Mouse (Mus musculus): ENCODE measurements around the gene Icam4. TPM values are rescaled to one million over a fixed set of nuclear protein-coding genes. Genes with fewer than 3 reads are reported as not detected.

The Icam4 gene
- total RNA-seq, 1 experiment from 2014 or later = 7.9 TPM

- ATAC-seq (replicated peaks in 1 of 2; ENCODE audit: insufficient read depth in 1 of 2, low FRiP score in 2 of 2, low TSS enrichment in 1 of 2, low read depth in 1 of 2, poor library complexity in 2 of 2, severe bottlenecking in 2 of 2) = peak; percentile 29 to 42; a peak in 2 of 4 replicates
Measured at GRCm38 (mm10) chr9:21051578-21051977, 22.4 kb downstream of the Icam4 start.

GRCm38 (mm10) chr9:21062928-21063327, 33.8 kb downstream of the Icam4 start:
- no peak for ATAC-seq (replicated peaks in 1 of 2; ENCODE audit: insufficient read depth in 1 of 2, low FRiP score in 2 of 2, low TSS enrichment in 1 of 2, low read depth in 1 of 2, poor library complexity in 2 of 2, severe bottlenecking in 2 of 2)

DNA sequence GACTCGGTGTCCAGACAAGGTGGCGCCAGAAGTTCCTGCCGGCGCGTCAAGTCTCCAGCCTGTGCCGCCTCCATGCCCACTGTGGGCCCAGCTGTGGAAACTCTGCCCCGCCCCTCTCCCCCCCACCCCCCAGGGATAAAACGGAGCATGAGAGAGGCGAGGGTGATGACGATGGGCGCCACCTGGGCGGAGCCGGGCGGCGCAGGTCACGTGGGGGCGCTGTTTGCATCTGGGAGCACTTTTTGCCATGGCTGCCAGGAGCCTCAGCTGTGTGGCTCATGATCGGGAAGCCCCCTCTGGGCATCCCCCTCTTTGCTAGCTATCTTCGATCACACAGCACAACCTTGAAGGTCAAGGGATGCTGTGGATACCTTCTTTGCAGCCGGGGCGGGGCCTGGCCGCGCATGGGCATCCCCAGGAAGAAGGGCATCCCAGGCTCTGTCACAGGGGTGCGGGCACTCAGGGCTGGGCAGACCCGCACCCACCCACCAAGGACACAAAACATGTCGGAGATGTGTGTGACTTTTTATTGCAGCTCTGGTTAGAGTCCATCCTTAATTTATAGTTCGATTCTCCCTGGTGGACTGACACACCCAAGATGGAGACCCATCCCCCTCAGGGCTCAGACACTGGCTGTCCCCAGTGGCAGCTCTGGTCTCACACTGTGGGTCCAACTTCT, 38.0 kb downstream of the Icam4 start, which contains the start of gene Zglp1:
Zglp1 (minus strand) TSS at position 88 of the 679 bp plus-strand sequence.
- no peak for ATAC-seq (replicated peaks in 1 of 2; ENCODE audit: insufficient read depth in 1 of 2, low FRiP score in 2 of 2, low TSS enrichment in 1 of 2, low read depth in 1 of 2, poor library complexity in 2 of 2, severe bottlenecking in 2 of 2)

DNA sequence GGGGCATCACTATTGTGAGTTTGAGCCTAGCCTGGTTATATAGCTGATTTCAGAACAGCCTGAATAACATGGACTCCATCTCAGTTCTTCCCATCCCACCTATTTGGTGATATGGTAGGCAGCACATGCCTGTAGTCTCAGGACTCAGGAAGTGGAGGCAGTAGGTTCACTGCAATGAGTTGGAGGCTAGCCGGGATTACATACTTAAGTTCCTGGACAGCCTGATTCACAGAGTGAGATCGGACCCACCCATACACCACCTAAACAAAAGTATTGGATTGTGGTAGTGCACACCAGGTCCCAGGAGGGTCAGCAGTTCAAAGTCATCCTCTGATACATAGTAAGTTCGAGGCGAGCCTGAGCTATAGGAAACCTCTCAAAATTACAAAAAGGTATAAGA, 43.5 kb downstream of the Icam4 start:
- ATAC-seq (replicated peaks in 1 of 2; ENCODE audit: insufficient read depth in 1 of 2, low FRiP score in 2 of 2, low TSS enrichment in 1 of 2, low read depth in 1 of 2, poor library complexity in 2 of 2, severe bottlenecking in 2 of 2) = no peak

DNA sequence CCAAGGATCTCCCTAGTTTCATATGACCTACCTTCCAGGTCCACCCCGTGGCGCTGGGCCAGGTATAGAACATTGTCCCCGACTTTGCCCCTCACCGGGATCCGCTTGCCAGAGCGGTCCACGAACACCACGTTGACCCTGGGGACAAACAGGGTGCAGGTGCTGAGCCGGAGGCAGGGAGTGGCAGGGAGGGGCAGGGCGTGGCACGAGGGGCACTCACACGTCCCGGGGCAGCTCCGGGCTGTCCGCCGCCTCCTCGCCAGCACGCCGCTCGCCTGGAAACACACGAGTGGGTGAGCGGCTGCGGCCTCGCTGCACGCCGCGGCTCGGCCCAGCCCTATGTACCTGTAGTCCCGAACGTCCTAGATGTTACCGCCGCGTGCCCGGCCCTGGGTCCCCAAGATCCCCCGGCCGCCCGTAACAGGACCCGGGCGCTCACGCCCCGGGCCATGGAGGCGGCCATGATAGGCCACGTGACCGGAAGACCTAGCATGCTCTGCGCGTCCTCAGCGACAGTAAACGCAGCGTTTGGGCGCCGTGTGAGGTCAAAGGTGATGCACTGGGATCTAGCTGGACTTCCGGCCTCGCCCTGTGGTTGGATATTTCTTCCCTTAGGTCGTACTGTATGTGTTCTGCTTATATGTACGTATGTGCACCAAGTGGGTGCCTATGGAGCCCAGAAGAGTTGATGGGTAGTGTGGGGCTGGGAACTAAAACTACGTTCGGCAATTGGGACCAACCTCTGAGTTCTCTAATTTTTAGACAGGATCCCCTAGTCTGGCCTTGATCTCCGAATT, 44.1 kb downstream of the Icam4 start, which contains the start of the genes Gm49373 and Fdx1l:
Gm49373 (minus strand) TSS at position 53 of the 797 bp plus-strand sequence.
Fdx1l (minus strand) TSS at position 571 of the 797 bp plus-strand sequence.
- peak; percentile 89 to 92 for ATAC-seq (replicated peaks in 1 of 2; ENCODE audit: insufficient read depth in 1 of 2, low FRiP score in 2 of 2, low TSS enrichment in 1 of 2, low read depth in 1 of 2, poor library complexity in 2 of 2, severe bottlenecking in 2 of 2)

- ATAC-seq (replicated peaks in 1 of 2; ENCODE audit: insufficient read depth in 1 of 2, low FRiP score in 2 of 2, low TSS enrichment in 1 of 2, low read depth in 1 of 2, poor library complexity in 2 of 2, severe bottlenecking in 2 of 2) = no peak
Measured at GRCm38 (mm10) chr9:21074173-21074572, 45.0 kb downstream of the Icam4 start.

GRCm38 (mm10) chr9:21075625-21076024, 46.5 kb downstream of the Icam4 start:
- no peak for ATAC-seq (replicated peaks in 1 of 2; ENCODE audit: insufficient read depth in 1 of 2, low FRiP score in 2 of 2, low TSS enrichment in 1 of 2, low read depth in 1 of 2, poor library complexity in 2 of 2, severe bottlenecking in 2 of 2)

Other genes with a start within 250 kb of the Icam4 start
- not detected in 2 replicates for gene Col5a3, start 214.3 kb upstream of the Icam4 start, total RNA-seq (2017)
- not detected in 2 replicates for gene Rdh8, start 210.9 kb upstream of the Icam4 start, total RNA-seq (2017)
- 41.5 and 74.4 TPM in 2 replicates for gene A230050P20Rik, start 160.7 kb upstream of the Icam4 start, total RNA-seq (2017)
- 0.79 and 0.88 TPM in 2 replicates for gene Angptl6, start 149.6 kb upstream of the Icam4 start, total RNA-seq (2017)
- gene Ppan, start 141.2 kb upstream of the Icam4 start, total RNA-seq (2017) = 118 and 137 TPM in 2 replicates
- 128 and 177 TPM in 2 replicates for gene Eif3g, start 130.8 kb upstream of the Icam4 start, total RNA-seq (2017)
- gene Dnmt1, start 69.5 kb upstream of the Icam4 start, total RNA-seq (2017) = 198 and 242 TPM in 2 replicates
- gene S1pr2, start 52.6 kb upstream of the Icam4 start, total RNA-seq (2017) = 1.9 and 2.2 TPM in 2 replicates
- 26.6 and 35.2 TPM in 2 replicates for gene Mrpl4, start 26.6 kb upstream of the Icam4 start, total RNA-seq (2017)
- 36.2 and 44.7 TPM in 2 replicates for gene Icam1, start 13.4 kb upstream of the Icam4 start, total RNA-seq (2017)
- not detected in 2 replicates for gene Icam5, start 2.7 kb downstream of the Icam4 start, total RNA-seq (2017)
- gene Zglp1, start 37.7 kb downstream of the Icam4 start, total RNA-seq (2017) = not detected in 2 replicates
- gene Gm49373, start 43.7 kb downstream of the Icam4 start, total RNA-seq (2017) = 0.44 TPM in 1 of 2 replicates, not detected in the other
- 33.6 and 45.2 TPM in 2 replicates for gene Fdx1l, start 44.2 kb downstream of the Icam4 start, total RNA-seq (2017)
- 3.3 and 13.1 TPM in 2 replicates for gene Gm38431, start 62.6 kb downstream of the Icam4 start, total RNA-seq (2017)
- 13.1 and 23.3 TPM in 2 replicates for gene Raver1, start 62.6 kb downstream of the Icam4 start, total RNA-seq (2017)
- gene Tyk2, start 101.9 kb downstream of the Icam4 start, total RNA-seq (2017) = 12.2 and 19.4 TPM in 2 replicates
- gene Cdc37, start 120.6 kb downstream of the Icam4 start, total RNA-seq (2017) = 238 and 347 TPM in 2 replicates
- 2.7 and 4.8 TPM in 2 replicates for gene Pde4a, start 136.3 kb downstream of the Icam4 start, total RNA-seq (2017)
- 37.4 and 39.0 TPM in 2 replicates for gene Keap1, start 210.0 kb downstream of the Icam4 start, total RNA-seq (2017)
- 0.25 and 0.50 TPM in 2 replicates for gene S1pr5, start 219.1 kb downstream of the Icam4 start, total RNA-seq (2017)
- 5.6 and 14.1 TPM in 2 replicates for gene Atg4d, start 235.9 kb downstream of the Icam4 start, total RNA-seq (2017)